Mouse (Mus musculus) heart, adult 18-20 months (tissue): Measurements from ENCODE around the gene Get4. TPM values are rescaled to one million over a fixed set of nuclear protein-coding genes. Genes with fewer than 3 reads are reported as not detected.

Experiments
- DNase-seq, 2 experiments: peaks; one replicate each; pipeline ENCODE4 v3.0.0; 2021 to 2022; ENCODE audit warnings: mixed read lengths in 1 of 2
- long read RNA-seq, 2 experiments: library from polyadenylated mRNA; stranded (forward); transcript quantifications; one replicate each; pipeline ENCODE4 v2.0.0; 2021
- total RNA-seq, 2 experiments: library from RNA; stranded (reverse); gene quantifications; 2 replicates each; pipeline ENCODE4 v1.2.3; 2021

The Get4 gene
- 10 to 100 TPM; 42.0 to 44.7 TPM for total RNA-seq
- long read RNA-seq, experiment 1, transcript Get4-201 (9 exons, 2,107 nt), result major isoform, 69 of 85 reads
- long read RNA-seq, experiment 1, partial matches to known transcripts, result 0 of 85 reads
- long read RNA-seq, experiment 1, other reads (novel, unspliced or antisense), result 16 of 85 reads
- long read RNA-seq, experiment 2, transcript Get4-201 (9 exons, 2,107 nt), result major isoform, 33 of 49 reads
- long read RNA-seq, experiment 2, partial matches to known transcripts, result 2 of 49 reads
- long read RNA-seq, experiment 2, other reads (novel, unspliced or antisense), result 13 of 49 reads

- DNase-seq, result peak; percentile 99 to 100
Observed at GRCm38 (mm10) chr5:139252081-139252909, at the start of gene Get4. Gene Get4, plus strand, starts transcription at chr5:139252324.

- DNase-seq, result no peak
Observed at GRCm38 (mm10) chr5:139203312-139203711, 48.8 kb upstream of the Get4 start.

GRCm38 (mm10) chr5:139206081-139206480 lies 46.0 kb upstream of the Get4 start:
- no peak for DNase-seq

- DNase-seq, result no peak
Observed at GRCm38 (mm10) chr5:139206525-139206924, 45.6 kb upstream of the Get4 start.

- no peak for DNase-seq
Observed at GRCm38 (mm10) chr5:139208183-139208582, 43.9 kb upstream of the Get4 start.

GRCm38 (mm10) chr5:139208871-139209684 lies 43.0 kb upstream of the Get4 start:
- no peak for DNase-seq

GRCm38 (mm10) chr5:139209685-139210026 lies 42.5 kb upstream of the Get4 start:
- no peak for DNase-seq

- DNase-seq, result peak in 1 of 2 experiments; percentile 18
Observed at GRCm38 (mm10) chr5:139211737-139212385, 40.3 kb upstream of the Get4 start.

GRCm38 (mm10) chr5:139214298-139214697 lies 37.8 kb upstream of the Get4 start:
- DNase-seq, result no peak

GRCm38 (mm10) chr5:139215184-139215583 lies 36.9 kb upstream of the Get4 start:
- DNase-seq, result no peak

- DNase-seq, result no peak
Observed at GRCm38 (mm10) chr5:139216121-139216520, 36.0 kb upstream of the Get4 start.

- no peak for DNase-seq
Observed at GRCm38 (mm10) chr5:139216774-139217173, 35.4 kb upstream of the Get4 start.

- no peak for DNase-seq
Observed at GRCm38 (mm10) chr5:139220006-139220515, 32.1 kb upstream of the Get4 start.

- peak; percentile 57 to 82 for DNase-seq
Observed at GRCm38 (mm10) chr5:139220610-139221009, 31.5 kb upstream of the Get4 start.

- no peak for DNase-seq
Observed at GRCm38 (mm10) chr5:139223331-139223730, 28.8 kb upstream of the Get4 start.

GRCm38 (mm10) chr5:139227236-139227635 lies 24.9 kb upstream of the Get4 start:
- DNase-seq, result no peak

GRCm38 (mm10) chr5:139227645-139228044 lies 24.5 kb upstream of the Get4 start:
- no peak for DNase-seq

- DNase-seq, result no peak
Observed at GRCm38 (mm10) chr5:139228318-139228717, 23.8 kb upstream of the Get4 start.

- no peak for DNase-seq
Observed at GRCm38 (mm10) chr5:139229716-139230115, 22.4 kb upstream of the Get4 start.

- no peak for DNase-seq
Observed at GRCm38 (mm10) chr5:139232083-139232482, 20.0 kb upstream of the Get4 start.

GRCm38 (mm10) chr5:139234423-139234822 lies 17.7 kb upstream of the Get4 start:
- no peak for DNase-seq

- no peak for DNase-seq
Observed at GRCm38 (mm10) chr5:139237436-139237835, 14.7 kb upstream of the Get4 start.
